Mouse (Mus musculus) intestine, embryonic 16.5 days (tissue): ENCODE results near the gene Foxn4. TPM values are rescaled to one million over a fixed set of nuclear protein-coding genes. Genes with fewer than 3 reads are reported as not detected.

Experiments used
- ATAC-seq: fragments of 200-750 bp; cut with Nextera tagmentation; 2 replicates; pipeline ENCODE4 v1.8.0; 2017; ENCODE audit warnings: moderate TSS enrichment, moderate library complexity
- H3K27ac ChIP-seq: fragments of 300-500 bp; sonication (generic); 2 replicates; pipeline ENCODE4 v1.5.1; 2014; ENCODE audit warnings: mild to moderate bottlenecking, low read length
- H3K27me3 ChIP-seq: fragments of 300-500 bp; sonication (generic); replicated peaks from 2 replicates; pipeline ENCODE4 v1.6.1; 2014; ENCODE audit warnings: low read length, control low read depth, mixed read lengths; ENCODE audit not compliant: control insufficient read depth, insufficient read depth
- H3K36me3 ChIP-seq: fragments of 300-500 bp; sonication (generic); 2 replicates; pipeline ENCODE4 v1.6.1; 2014; ENCODE audit warnings: low read length, control low read depth; ENCODE audit not compliant: control insufficient read depth, insufficient read depth
- H3K4me1 ChIP-seq: fragments of 300-500 bp; sonication (generic); 2 replicates; pipeline ENCODE4 v1.6.1; 2014; ENCODE audit warnings: low read length, control low read depth, mixed read lengths; ENCODE audit not compliant: control insufficient read depth, insufficient read depth
- H3K4me2 ChIP-seq: fragments of 300-500 bp; sonication (generic); 2 replicates; pipeline ENCODE4 v1.6.1; 2014; ENCODE audit warnings: low read depth, low read length, control low read depth
- H3K4me3 ChIP-seq: fragments of 300-500 bp; sonication (generic); 2 replicates; pipeline ENCODE4 v1.5.1; 2014; ENCODE audit warnings: mild to moderate bottlenecking, low read length
- H3K9ac ChIP-seq: fragments of 300-500 bp; sonication (generic); 2 replicates; pipeline ENCODE4 v1.6.1; 2014; ENCODE audit warnings: low read depth, low read length
- H3K9me3 ChIP-seq: fragments of 300-500 bp; sonication (generic); 2 replicates; pipeline ENCODE4 v1.6.1; 2016; ENCODE audit warnings: low read length, control low read depth; ENCODE audit not compliant: control insufficient read depth
- WGBS: fragments of 180-500 bp; shearing (Covaris S2); extraction: QIAGEN DNeasy Blood & Tissue Kit; methylation state at CpG from one replicate; pipeline ENCODE4 v1.1.7; 2014; 5-methylcytosine and 5-hydroxymethylcytosine counted together
- polyA plus RNA-seq: library from polyadenylated mRNA; unstranded; fragments of >200 nt; fragmentation: Nextera tagmentation; extraction: Ambion mirVana; gene quantifications from 2 replicates; pipeline ENCODE4 v1.2.1, GENCODE M21; 2015

Gene Foxn4
- polyA plus RNA-seq, 1 experiment from 2014 or later: not detected

DNA sequence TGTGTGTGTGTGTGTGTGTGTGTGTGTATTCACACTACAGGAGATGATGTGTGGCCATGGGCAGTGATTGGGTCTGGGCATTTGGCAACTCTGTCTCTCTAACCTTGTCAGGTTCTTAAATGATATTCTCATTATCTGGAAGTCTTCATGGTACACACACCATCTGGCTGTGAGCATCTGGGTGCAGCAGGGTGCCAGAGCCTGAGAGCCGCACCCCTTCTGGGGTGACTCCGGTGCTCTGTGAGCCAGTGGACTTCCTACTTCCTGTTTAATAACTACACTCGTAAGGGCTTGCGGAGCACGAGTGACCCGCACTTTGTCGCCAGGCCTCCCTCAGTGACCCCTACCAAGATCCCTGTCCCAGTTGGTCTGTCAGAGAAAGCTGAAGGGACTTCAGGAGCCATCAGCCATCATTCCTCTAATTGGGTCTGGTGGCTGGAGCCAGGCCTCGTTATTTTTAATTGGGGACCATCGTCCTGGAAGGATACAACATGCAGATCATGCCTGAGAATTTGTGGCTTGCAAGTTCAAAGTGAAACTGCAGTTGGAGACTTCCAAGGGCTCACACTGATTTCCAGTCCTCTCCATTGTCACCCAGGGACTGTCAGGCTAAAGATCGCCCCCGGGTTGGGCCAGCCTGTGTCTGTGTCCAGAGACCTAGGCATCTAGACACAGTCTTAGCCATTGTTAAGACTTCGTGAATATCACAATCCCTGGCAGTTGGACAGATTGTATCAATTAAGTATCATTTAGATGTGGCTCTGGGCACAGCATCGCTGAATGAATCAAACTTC lies 11.2 kb upstream of the Foxn4 start:
- no peaks in the 10 kb centered on the region for H3K36me3 ChIP-seq
- H3K27ac ChIP-seq: no peak overlapping the region
- no peak overlapping the region for H3K4me2 ChIP-seq
- no peaks in the 10 kb centered on the region for H3K4me1 ChIP-seq
- H3K9me3 ChIP-seq: no peaks in the 10 kb centered on the region
- H3K4me3 ChIP-seq: no peak overlapping the region
- H3K9ac ChIP-seq: no peak overlapping the region
- 68% methylated on average over 13 of the region's 13 CpGs for WGBS
- peaks cover 2% of the 10 kb centered on the region; the same call in 1 of the 2 replicates for H3K27me3 ChIP-seq
- no peak for ATAC-seq

DNA sequence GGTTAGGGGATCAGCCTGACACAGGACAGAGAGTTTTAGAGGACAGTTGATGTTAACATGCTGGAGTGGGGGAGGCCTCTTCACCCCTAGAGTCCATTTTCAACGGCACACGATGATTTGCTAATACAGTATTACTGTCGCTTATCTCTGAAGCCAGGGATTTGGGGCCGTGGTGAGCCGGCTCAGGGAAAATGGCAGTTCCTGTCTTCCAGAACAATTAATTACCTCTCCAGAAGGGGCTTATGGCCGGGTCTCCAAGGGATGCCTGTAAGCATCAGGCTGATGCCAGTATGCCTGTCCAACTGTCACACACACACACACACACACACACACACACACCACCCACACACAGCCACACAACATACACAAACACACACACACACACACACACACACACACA lies 8.7 kb upstream of the Foxn4 start:
- H3K9me3 ChIP-seq: no peaks in the 10 kb centered on the region
- H3K27ac ChIP-seq: no peak overlapping the region
- H3K4me2 ChIP-seq: no peak overlapping the region
- H3K9ac ChIP-seq: no peak overlapping the region
- no peaks in the 10 kb centered on the region for H3K36me3 ChIP-seq
- H3K27me3 ChIP-seq: peaks cover 8% of the 10 kb centered on the region
- no peak for ATAC-seq
- H3K4me3 ChIP-seq: no peak overlapping the region
- WGBS: 31% methylated on average over 6 of the region's 6 CpGs
- H3K4me1 ChIP-seq: no peaks in the 10 kb centered on the region

DNA sequence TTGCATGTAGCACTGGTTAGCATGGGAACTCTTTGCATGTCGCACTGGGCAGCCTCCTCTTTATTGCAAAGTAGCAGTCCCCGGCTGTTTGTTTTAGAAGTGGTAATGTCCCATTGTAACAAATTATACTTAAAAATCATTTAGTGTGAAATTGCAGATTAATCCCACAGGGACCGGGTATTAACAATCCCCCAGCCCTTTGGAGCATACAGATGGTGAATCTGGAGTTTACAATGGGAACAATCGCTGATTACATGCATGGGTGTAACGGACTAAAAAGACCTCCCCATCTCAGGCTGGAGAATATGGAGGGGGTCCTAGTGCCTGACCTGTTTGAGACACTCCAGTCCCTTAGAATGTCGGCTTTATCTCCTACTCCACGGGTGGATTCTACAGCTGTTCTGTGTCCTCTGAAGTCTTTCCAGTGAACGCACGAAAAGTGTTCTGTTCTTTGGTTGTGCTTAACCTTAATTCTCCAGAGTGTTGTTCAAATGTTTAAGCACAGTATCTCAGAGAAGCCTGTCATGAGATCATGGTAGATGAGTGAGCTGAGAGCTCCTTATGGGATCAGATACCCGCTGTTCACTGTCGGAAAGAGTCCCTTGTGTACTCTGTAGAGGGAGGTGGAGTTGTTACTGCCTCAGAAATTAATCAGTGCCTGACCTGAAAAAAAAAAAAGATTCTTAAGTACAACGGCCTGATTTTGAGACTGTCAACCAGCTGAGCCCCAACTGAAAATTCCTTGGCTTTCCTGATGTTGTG lies 6.0 kb upstream of the Foxn4 start:
- H3K27ac ChIP-seq: no peak overlapping the region
- H3K4me3 ChIP-seq: no peak overlapping the region
- H3K9me3 ChIP-seq: no peaks in the 10 kb centered on the region
- no peaks in the 10 kb centered on the region for H3K36me3 ChIP-seq
- peaks cover 30% of the 10 kb centered on the region for H3K27me3 ChIP-seq
- no peak overlapping the region for H3K4me2 ChIP-seq
- 50% methylated on average over 12 of the region's 12 CpGs for WGBS
- H3K9ac ChIP-seq: no peak overlapping the region
- no peaks in the 10 kb centered on the region for H3K4me1 ChIP-seq
- no peak for ATAC-seq

DNA sequence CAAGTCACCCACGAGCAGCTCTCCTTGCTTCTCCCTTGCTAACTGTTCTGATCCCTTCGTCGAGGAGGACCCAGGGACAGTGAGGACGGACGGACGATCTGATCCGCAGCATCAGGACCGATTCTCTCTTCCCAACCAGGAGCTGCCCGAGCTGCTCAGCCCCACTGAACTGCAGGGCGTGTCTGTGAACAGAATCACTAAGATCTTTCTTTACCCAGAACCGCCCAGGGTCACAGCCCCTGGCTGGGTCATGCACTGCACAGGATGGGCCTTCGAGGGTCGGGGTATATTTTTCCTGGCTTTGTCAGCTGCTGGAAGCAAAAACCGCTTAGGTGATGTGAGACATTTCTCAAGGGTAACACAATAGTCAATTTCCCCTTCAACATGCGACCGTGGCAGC lies 2.4 kb upstream of the Foxn4 start:
- Histone ChIP-seq H3K9me3 (no peaks in the 10 kb centered on the region), H3K27me3 (peaks cover 63% of the 10 kb centered on the region), H3K27ac (no peak overlapping the region), H3K36me3 (no peaks in the 10 kb centered on the region), H3K4me3 (no peak overlapping the region), H3K4me2 (no peak overlapping the region), H3K4me1 (peaks cover 13% of the 10 kb centered on the region), H3K9ac (no peak overlapping the region)
- 34% methylated on average over 16 of the region's 16 CpGs for WGBS
- ATAC-seq: no peak

DNA sequence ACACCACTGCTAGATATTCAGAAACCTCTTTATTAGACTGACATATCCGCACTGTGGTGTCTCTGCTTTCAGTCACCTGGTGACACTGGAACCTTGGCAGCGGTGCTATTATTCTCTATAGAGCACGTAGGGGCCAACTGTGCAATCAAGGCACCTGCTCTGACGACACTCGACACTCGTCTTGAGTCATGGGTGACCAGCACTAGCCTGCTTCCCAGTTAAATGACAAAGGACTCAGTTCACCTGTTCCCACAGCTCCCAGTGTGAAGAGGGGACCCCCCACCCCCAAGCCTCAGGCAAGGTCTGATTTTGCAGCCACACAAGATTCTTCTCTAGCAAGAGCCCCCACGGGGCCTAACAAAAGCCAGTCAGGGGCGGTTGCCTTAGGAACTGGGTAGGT lies 1.7 kb upstream of the Foxn4 start:
- no peak overlapping the region for H3K4me3 ChIP-seq

DNA sequence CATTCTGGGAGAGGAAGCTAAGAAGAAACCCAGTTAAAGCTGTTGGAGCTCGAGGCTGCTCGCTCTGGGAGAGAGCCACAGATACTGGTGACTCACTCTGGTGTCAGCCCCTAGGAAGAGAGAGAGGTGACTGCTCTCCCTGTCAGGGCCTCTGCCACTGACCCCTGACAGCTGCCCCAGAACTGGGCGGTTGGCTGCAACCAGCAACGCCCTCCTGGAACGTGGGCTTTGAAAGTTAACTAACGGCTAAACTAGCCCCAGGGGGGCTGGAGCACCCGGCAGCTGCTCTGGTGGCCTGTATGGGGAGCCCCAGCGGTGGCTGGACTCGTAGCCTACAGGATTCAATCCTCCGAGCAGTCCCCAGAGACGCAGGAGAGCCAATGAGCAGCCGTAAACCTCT lies 3.6 kb downstream of the Foxn4 start:
- Histone ChIP-seq H3K9me3 (no peaks in the 10 kb centered on the region), H3K36me3 (no peaks in the 10 kb centered on the region), H3K27me3 (peaks cover 34% of the 10 kb centered on the region), H3K4me2 (no peak overlapping the region), H3K4me3 (no peak overlapping the region), H3K9ac (no peak overlapping the region), H3K4me1 (peaks cover 20% of the 10 kb centered on the region), H3K27ac (no peak overlapping the region)
- WGBS: 17% methylated on average over 12 of the region's 12 CpGs
- ATAC-seq: no peak

More for the DNA sequence above, 1.7 kb upstream of the Foxn4 start:
- 25% methylated on average over 8 of the region's 8 CpGs for WGBS
- Histone ChIP-seq H3K9me3 (no peaks in the 10 kb centered on the region), H3K27ac (no peak overlapping the region), H3K4me1 (peaks cover 13% of the 10 kb centered on the region), H3K9ac (no peak overlapping the region), H3K36me3 (no peaks in the 10 kb centered on the region), H3K27me3 (peaks cover 63% of the 10 kb centered on the region), H3K4me2 (no peak overlapping the region)
- no peak for ATAC-seq

DNA sequence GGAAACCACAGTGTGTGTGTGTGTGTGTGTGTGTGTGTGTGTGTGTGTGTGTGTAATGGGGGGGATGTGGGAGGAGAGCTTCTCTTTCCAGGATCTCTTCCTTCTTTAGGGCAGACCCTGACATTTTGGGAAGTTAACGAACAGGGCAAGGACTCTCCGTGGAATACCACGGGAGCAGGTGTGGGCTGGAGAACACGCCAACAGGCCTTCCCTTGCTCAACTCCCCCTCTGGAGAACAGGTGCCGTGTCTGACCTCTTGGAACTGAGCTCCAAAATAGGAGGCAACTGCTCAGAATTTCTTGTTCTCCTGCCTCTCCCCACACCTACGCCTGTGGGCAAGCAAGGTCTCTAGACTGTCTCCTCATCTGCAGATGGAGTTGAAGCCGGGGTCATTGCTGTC lies 4.1 kb downstream of the Foxn4 start:
- ATAC-seq: no peak
- no peaks in the 10 kb centered on the region for H3K9me3 ChIP-seq
- no peak overlapping the region for H3K4me2 ChIP-seq
- no peak overlapping the region for H3K9ac ChIP-seq
- H3K27ac ChIP-seq: no peak overlapping the region
- peaks cover 20% of the 10 kb centered on the region for H3K4me1 ChIP-seq
- WGBS: 74% methylated on average over 7 of the region's 7 CpGs
- peaks cover 32% of the 10 kb centered on the region for H3K27me3 ChIP-seq
- no peak overlapping the region for H3K4me3 ChIP-seq
- no peaks in the 10 kb centered on the region for H3K36me3 ChIP-seq

DNA sequence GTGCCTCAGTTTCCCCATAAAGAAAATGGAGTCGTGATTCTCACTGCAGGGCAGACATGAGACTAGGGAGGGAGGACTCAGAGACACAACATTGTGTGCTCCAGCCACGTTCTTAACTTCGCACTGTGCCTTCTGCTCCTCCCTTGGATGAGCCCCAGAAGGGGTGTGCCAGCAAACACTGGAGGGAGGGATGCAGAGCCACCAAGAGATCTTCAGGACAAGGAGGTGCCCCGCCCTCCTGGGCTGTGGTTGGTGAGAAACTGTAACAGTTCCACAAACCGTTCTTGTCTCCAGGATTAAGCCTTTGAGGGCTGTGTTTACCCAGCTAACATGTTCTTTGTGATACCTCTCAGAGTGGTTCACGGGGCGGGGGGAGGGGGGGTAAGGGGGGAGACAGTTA lies 5.0 kb downstream of the Foxn4 start:
- no peak overlapping the region for H3K27ac ChIP-seq
- H3K4me3 ChIP-seq: no peak overlapping the region
- peaks cover 23% of the 10 kb centered on the region for H3K27me3 ChIP-seq
- H3K4me2 ChIP-seq: no peak overlapping the region
- H3K9ac ChIP-seq: no peak overlapping the region
- ATAC-seq: no peak
- no peaks in the 10 kb centered on the region for H3K36me3 ChIP-seq
- 30% methylated on average over 7 of the region's 7 CpGs for WGBS
- peaks cover 13% of the 10 kb centered on the region; the same call in 1 of the 2 replicates for H3K4me1 ChIP-seq
- H3K9me3 ChIP-seq: no peaks in the 10 kb centered on the region

DNA sequence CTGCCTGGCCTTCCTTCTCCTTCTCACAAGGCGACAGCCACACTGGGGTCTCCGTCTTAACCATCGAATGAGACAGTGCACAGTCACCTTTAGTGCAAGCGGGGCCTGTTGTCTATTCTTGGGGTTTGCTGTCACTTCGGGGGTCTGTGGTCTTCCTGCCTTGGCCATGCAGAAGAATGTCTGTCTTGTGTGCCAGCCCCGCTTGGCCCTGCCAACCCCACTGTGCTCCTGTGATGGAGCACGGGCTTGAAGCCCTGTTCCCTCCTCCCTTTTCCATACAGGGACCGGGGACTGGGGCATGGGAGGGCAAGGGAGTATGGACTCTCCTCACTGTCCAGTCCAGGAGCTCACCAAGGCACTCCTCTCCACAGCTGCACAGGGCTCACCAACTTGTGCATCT lies 8.8 kb downstream of the Foxn4 start:
- 90% methylated on average over 8 of the region's 8 CpGs for WGBS
- H3K9ac ChIP-seq: no peak overlapping the region

More for the DNA sequence above, 8.8 kb downstream of the Foxn4 start:
- no peak for ATAC-seq
- H3K4me2 ChIP-seq: no peak overlapping the region
- no peak overlapping the region for H3K27ac ChIP-seq
- H3K4me3 ChIP-seq: no peak overlapping the region
- no peaks in the 10 kb centered on the region for H3K36me3 ChIP-seq
- H3K27me3 ChIP-seq: no peaks in the 10 kb centered on the region
- no peaks in the 10 kb centered on the region for H3K9me3 ChIP-seq
- H3K4me1 ChIP-seq: 0 out of 2 replicates have a peak, but pooled peaks cover 7% of the 10 kb centered on the region
